Mouse (Mus musculus): ENCODE data around the gene Tas2r110. TPM values are rescaled to one million over a fixed set of nuclear protein-coding genes. Genes with fewer than 3 reads are reported as not detected.

Tas2r110 gene
- not detected in 2 replicates for polyA plus RNA-seq (2015; fragmentation: Nextera tagmentation; extraction: Ambion mirVana)

DNA sequence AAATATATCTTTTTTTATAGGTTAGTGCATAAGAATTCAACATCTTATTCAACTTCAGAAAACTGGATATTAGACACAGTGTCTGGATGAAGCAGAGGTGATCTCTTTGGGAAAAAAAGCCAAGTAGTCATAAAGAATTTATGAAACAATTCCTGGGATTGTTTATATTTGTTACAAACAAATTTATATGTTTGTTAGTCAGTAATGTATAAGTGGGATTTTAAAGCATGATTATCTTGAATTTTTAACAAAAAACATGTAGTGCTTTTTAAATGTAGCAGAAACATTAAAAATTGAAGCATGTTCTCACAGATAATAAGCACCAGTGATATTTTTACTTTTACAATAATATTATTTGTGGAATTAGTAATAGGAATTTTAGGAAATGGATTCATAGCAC, at the start of gene Tas2r110:
Gene Tas2r110, plus strand, starts transcription at position 301 of the 400 bp plus-strand sequence.
- H3K27me3 ChIP-seq: no peaks in the 10 kb centered on the region
- no peak within 1 kb of the TSS for H3K4me2 ChIP-seq
- no peaks in the 10 kb centered on the region for H3K9me3 ChIP-seq
- H3K4me1 ChIP-seq: no peaks in the 10 kb centered on the region
- ATAC-seq (ENCODE audit: insufficient number of reproducible peaks, insufficient read depth, low FRiP score, low TSS enrichment, low read depth): no peak
- H3K9ac ChIP-seq: no peak within 1 kb of the TSS
- no peak within 1 kb of the TSS for H3K27ac ChIP-seq
- no peaks in the 10 kb centered on the region for H3K36me3 ChIP-seq
- no peak within 1 kb of the TSS for H3K4me3 ChIP-seq

DNA sequence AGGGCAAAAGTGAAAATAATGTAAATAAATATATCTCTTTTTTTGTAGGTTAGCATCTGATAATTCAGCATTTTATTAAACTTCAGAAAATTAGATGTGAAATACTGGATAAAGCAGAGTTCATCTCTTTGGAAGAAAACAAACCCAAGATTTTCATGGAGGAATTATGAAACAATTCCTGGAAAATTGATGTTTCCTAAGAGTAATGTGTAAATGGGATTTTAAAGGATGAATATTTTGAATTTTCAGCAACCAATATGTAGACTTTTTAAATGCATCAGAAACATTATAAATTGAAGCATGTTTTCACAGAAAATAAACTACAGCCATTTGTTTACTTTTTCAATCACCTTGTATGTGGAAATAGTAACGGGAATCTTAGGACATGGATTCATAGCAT, 21.0 kb upstream of the Tas2r110 start, which contains the start of gene Tas2r123:
Gene Tas2r123, plus strand, starts transcription at position 301 of the 400 bp plus-strand sequence.
- Histone ChIP-seq H3K4me3 (no peak within 1 kb of the TSS), H3K9ac (no peak within 1 kb of the TSS), H3K4me1 (no peaks in the 10 kb centered on the region), H3K36me3 (no peaks in the 10 kb centered on the region), H3K9me3 (no peaks in the 10 kb centered on the region), H3K4me2 (no peak within 1 kb of the TSS), H3K27me3 (no peaks in the 10 kb centered on the region), H3K27ac (no peak within 1 kb of the TSS)
- no peak for ATAC-seq (ENCODE audit: insufficient number of reproducible peaks, insufficient read depth, low FRiP score, low TSS enrichment, low read depth)
- 81% methylated on average over 1 of the region's 1 CpGs for WGBS

DNA sequence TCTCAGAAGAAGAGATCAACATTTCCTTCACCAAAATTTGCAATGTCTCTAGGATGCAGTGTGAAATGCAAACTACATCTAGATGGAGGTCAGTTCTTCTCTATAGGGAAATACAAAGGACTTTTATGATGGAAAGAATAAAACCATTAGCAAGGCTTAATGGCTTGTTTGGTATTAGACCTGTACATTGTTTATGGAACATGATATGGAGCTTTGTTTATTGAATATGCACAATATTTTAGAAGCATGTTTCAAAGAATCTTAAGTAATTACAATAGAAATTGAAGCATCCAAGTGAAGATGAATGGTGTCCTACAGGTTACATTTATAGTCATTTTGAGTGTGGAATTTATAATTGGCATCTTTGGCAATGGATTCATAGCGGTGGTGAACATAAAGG, 12.7 kb upstream of the Tas2r110 start, which contains the start of gene Tas2r116:
Gene Tas2r116, plus strand, starts transcription at position 301 of the 400 bp plus-strand sequence.
- H3K36me3 ChIP-seq: no peaks in the 10 kb centered on the region
- WGBS: 59% methylated on average over 1 of the region's 1 CpGs
- no peaks in the 10 kb centered on the region for H3K4me1 ChIP-seq
- no peak within 1 kb of the TSS for H3K9ac ChIP-seq
- no peaks in the 10 kb centered on the region for H3K27me3 ChIP-seq
- H3K4me3 ChIP-seq: no peak within 1 kb of the TSS
- H3K4me2 ChIP-seq: no peak within 1 kb of the TSS
- no peak for ATAC-seq (ENCODE audit: insufficient number of reproducible peaks, insufficient read depth, low FRiP score, low TSS enrichment, low read depth)
- no peak within 1 kb of the TSS for H3K27ac ChIP-seq
- H3K9me3 ChIP-seq: no peaks in the 10 kb centered on the region

DNA sequence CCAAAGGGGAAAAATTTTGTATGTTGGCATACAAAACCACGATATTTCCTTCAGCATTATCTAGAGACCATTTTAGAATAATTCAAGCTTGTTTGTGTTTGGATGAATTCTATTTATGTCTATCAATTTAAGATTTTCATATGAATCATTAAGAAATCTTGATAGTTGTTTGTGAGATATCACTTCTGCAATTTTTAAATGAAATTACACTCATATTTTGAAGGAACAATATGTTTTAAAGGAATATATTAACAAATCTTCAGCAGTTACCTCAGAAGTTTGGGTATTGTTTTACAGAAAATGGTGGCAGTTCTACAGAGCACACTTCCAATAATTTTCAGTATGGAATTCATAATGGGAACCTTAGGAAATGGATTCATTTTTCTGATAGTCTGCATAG, 24.9 kb downstream of the Tas2r110 start, which contains the start of gene Tas2r113:
Gene Tas2r113, plus strand, starts transcription at position 301 of the 400 bp plus-strand sequence.
- WGBS: 66% methylated on average over 1 of the region's 1 CpGs
- no peak within 1 kb of the TSS for H3K9ac ChIP-seq
- no peak within 1 kb of the TSS for H3K4me2 ChIP-seq
- H3K27me3 ChIP-seq: no peaks in the 10 kb centered on the region
- H3K9me3 ChIP-seq: no peaks in the 10 kb centered on the region
- no peak for ATAC-seq (ENCODE audit: insufficient number of reproducible peaks, insufficient read depth, low FRiP score, low TSS enrichment, low read depth)
- H3K4me1 ChIP-seq: no peaks in the 10 kb centered on the region
- H3K27ac ChIP-seq: no peak within 1 kb of the TSS
- H3K36me3 ChIP-seq: no peaks in the 10 kb centered on the region
- H3K4me3 ChIP-seq: no peak within 1 kb of the TSS

DNA sequence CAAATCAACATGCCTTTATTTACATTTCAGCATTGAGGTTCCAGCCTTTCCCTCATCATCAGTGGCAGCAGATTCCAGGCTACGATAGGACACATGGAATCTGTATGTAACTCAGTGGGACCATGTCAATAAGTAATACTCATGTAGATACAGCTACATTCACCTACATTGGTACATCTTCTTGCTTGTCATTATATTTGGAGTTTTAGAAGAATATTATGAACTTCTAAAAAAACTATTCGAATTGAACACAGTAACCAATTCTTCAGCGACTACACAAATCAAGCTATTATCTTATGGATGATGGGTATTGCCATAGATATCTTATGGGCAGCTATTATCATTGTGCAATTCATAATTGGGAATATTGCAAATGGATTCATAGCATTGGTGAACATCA, 41.5 kb downstream of the Tas2r110 start, which contains the start of gene Tas2r125:
Gene Tas2r125, plus strand, starts transcription at position 301 of the 400 bp plus-strand sequence.
- no peak for ATAC-seq (ENCODE audit: insufficient number of reproducible peaks, insufficient read depth, low FRiP score, low TSS enrichment, low read depth)
- WGBS: 84% methylated on average over 3 of the region's 3 CpGs

More for the DNA sequence above, 41.5 kb downstream of the Tas2r110 start, which contains the start of gene Tas2r125:
- Histone ChIP-seq H3K27me3 (no peaks in the 10 kb centered on the region), H3K9ac (no peak within 1 kb of the TSS), H3K9me3 (no peaks in the 10 kb centered on the region), H3K27ac (no peak within 1 kb of the TSS), H3K4me1 (no peaks in the 10 kb centered on the region), H3K4me2 (no peak within 1 kb of the TSS), H3K36me3 (no peaks in the 10 kb centered on the region), H3K4me3 (no peak within 1 kb of the TSS)

Other genes with a start within 250 kb of the Tas2r110 start
- gene A630073D07Rik, start 216.5 kb upstream of the Tas2r110 start, polyA plus RNA-seq (2015; fragmentation: Nextera tagmentation; extraction: Ambion mirVana): not detected in 2 replicates
- not detected in 2 replicates for gene Tas2r120, start 211.1 kb upstream of the Tas2r110 start, polyA plus RNA-seq (2015; fragmentation: Nextera tagmentation; extraction: Ambion mirVana)
- gene Tas2r121, start 167.0 kb upstream of the Tas2r110 start, polyA plus RNA-seq (2015; fragmentation: Nextera tagmentation; extraction: Ambion mirVana): not detected in 2 replicates
- gene Tas2r122, start 156.1 kb upstream of the Tas2r110 start, polyA plus RNA-seq (2015; fragmentation: Nextera tagmentation; extraction: Ambion mirVana): not detected in 2 replicates
- not detected in 2 replicates for gene Tas2r115, start 130.0 kb upstream of the Tas2r110 start, polyA plus RNA-seq (2015; fragmentation: Nextera tagmentation; extraction: Ambion mirVana)
- gene Tas2r124, start 113.3 kb upstream of the Tas2r110 start, polyA plus RNA-seq (2015; fragmentation: Nextera tagmentation; extraction: Ambion mirVana): not detected in 2 replicates
- not detected in 2 replicates for gene Tas2r102, start 105.9 kb upstream of the Tas2r110 start, polyA plus RNA-seq (2015; fragmentation: Nextera tagmentation; extraction: Ambion mirVana)
- gene Tas2r136, start 89.8 kb upstream of the Tas2r110 start, polyA plus RNA-seq (2015; fragmentation: Nextera tagmentation; extraction: Ambion mirVana): not detected in 2 replicates
- gene Tas2r117, start 65.2 kb upstream of the Tas2r110 start, polyA plus RNA-seq (2015; fragmentation: Nextera tagmentation; extraction: Ambion mirVana): not detected in 2 replicates
- gene Tas2r123, start 20.9 kb upstream of the Tas2r110 start, polyA plus RNA-seq (2015; fragmentation: Nextera tagmentation; extraction: Ambion mirVana): not detected in 2 replicates
- gene Tas2r116, start 12.6 kb upstream of the Tas2r110 start, polyA plus RNA-seq (2015; fragmentation: Nextera tagmentation; extraction: Ambion mirVana): not detected in 2 replicates
- not detected in 2 replicates for gene Tas2r113, start 25.0 kb downstream of the Tas2r110 start, polyA plus RNA-seq (2015; fragmentation: Nextera tagmentation; extraction: Ambion mirVana)
- not detected in 2 replicates for gene Tas2r125, start 41.6 kb downstream of the Tas2r110 start, polyA plus RNA-seq (2015; fragmentation: Nextera tagmentation; extraction: Ambion mirVana)
- gene Tas2r129, start 83.1 kb downstream of the Tas2r110 start, polyA plus RNA-seq (2015; fragmentation: Nextera tagmentation; extraction: Ambion mirVana): not detected in 2 replicates
- not detected in 2 replicates for gene Tas2r131, start 89.9 kb downstream of the Tas2r110 start, polyA plus RNA-seq (2015; fragmentation: Nextera tagmentation; extraction: Ambion mirVana)
- not detected in 2 replicates for gene Tas2r109, start 113.0 kb downstream of the Tas2r110 start, polyA plus RNA-seq (2015; fragmentation: Nextera tagmentation; extraction: Ambion mirVana)
- not detected in 2 replicates for gene Tas2r103, start 169.1 kb downstream of the Tas2r110 start, polyA plus RNA-seq (2015; fragmentation: Nextera tagmentation; extraction: Ambion mirVana)
- gene Tas2r140, start 187.8 kb downstream of the Tas2r110 start, polyA plus RNA-seq (2015; fragmentation: Nextera tagmentation; extraction: Ambion mirVana): not detected in 2 replicates
- gene Smim10l1, start 236.9 kb downstream of the Tas2r110 start, polyA plus RNA-seq (2015; fragmentation: Nextera tagmentation; extraction: Ambion mirVana): 108 and 112 TPM in 2 replicates

Measured in embryonic facial prominence, embryonic 13.5 days (tissue).